Mouse (Mus musculus) embryonic facial prominence, embryonic 15.5 days (tissue): ENCODE results near the gene Elovl3. TPM values are rescaled to one million over a fixed set of nuclear protein-coding genes. Genes with fewer than 3 reads are reported as not detected.
A peak's percentile ranks its signal among the peaks of the same experiment; 100 is the strongest.
"Not testable (repeated sequence)": the region's sequence is repeated elsewhere in the genome, so short reads cannot be mapped to it uniquely, and the experiment has no call there.

Experiments used
- ATAC-seq: fragments of 200-750 bp; cut with Nextera tagmentation; 2 replicates; pipeline ENCODE4 v1.8.0; 2017; ENCODE audit warnings: low read depth, moderate TSS enrichment; ENCODE audit not compliant: insufficient number of reproducible peaks, low FRiP score, low TSS enrichment
- H3K27ac ChIP-seq: fragments of 300-500 bp; sonication (generic); replicated peaks from 2 replicates; pipeline ENCODE4 v1.5.1; 2015; ENCODE audit warnings: mild to moderate bottlenecking, inconsistent platforms
- H3K27me3 ChIP-seq: fragments of 300-500 bp; sonication (generic); 2 replicates; pipeline ENCODE4 v1.6.1; 2015; ENCODE audit warnings: inconsistent platforms
- H3K36me3 ChIP-seq: fragments of 300-500 bp; sonication (generic); 2 replicates; pipeline ENCODE4 v1.6.1; 2015; ENCODE audit warnings: mild to moderate bottlenecking, inconsistent platforms
- H3K4me1 ChIP-seq: fragments of 300-500 bp; sonication (generic); 2 replicates; pipeline ENCODE4 v1.6.1; 2015; ENCODE audit warnings: inconsistent platforms
- H3K4me2 ChIP-seq: fragments of 300-500 bp; sonication (generic); replicated peaks from 2 replicates; pipeline ENCODE4 v1.6.1; 2015; ENCODE audit warnings: mild to moderate bottlenecking, inconsistent platforms
- H3K4me3 ChIP-seq: fragments of 300-500 bp; sonication (generic); replicated peaks from 2 replicates; pipeline ENCODE4 v1.5.1; 2015; ENCODE audit warnings: mild to moderate bottlenecking, inconsistent platforms
- H3K9ac ChIP-seq: fragments of 300-500 bp; sonication (generic); 2 replicates; pipeline ENCODE4 v1.6.1; 2015; ENCODE audit warnings: inconsistent platforms
- H3K9me3 ChIP-seq: fragments of 300-500 bp; sonication (generic); replicated peaks from 2 replicates; pipeline ENCODE4 v1.6.1; 2016; ENCODE audit warnings: inconsistent platforms
- WGBS: fragments of 180-500 bp; shearing (Covaris S2); methylation state at CpG from one replicate; pipeline ENCODE4 v1.1.7; 2015; 5-methylcytosine and 5-hydroxymethylcytosine counted together
- polyA plus RNA-seq: library from polyadenylated mRNA; unstranded; fragments of >200 nt; fragmentation: Nextera tagmentation; extraction: Ambion mirVana; gene quantifications from 2 replicates; pipeline ENCODE4 v1.2.1, GENCODE M21; 2015

Gene Elovl3
- polyA plus RNA-seq, 1 experiment from 2014 or later = 1.6 TPM

DNA sequence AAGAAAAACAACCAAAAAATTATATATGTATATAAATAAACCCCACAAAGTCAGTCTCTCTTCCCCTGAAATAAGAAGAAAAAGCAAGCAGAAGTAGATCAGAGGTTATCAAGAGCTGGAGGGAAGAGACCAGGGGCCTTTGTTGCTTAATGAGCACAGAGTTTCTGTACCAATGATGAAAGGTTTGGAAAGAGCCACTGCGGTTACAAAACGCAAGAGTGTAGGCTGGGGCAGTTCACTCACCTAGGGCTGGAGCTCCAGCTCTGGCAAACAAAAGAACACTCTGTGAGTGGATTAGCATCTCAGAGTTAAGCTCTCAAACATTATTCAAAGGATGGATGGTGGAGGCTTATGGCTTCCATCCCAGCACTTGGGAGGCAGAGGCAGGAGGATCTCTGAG, 21.5 kb upstream of the Elovl3 start:
- H3K4me3 ChIP-seq = no peak overlapping the region
- no peak overlapping the region for H3K4me2 ChIP-seq
- no peak for ATAC-seq
- H3K27me3 ChIP-seq = no peaks in the 10 kb centered on the region
- H3K36me3 ChIP-seq = no peaks in the 10 kb centered on the region
- H3K27ac ChIP-seq = no peak overlapping the region
- 94% methylated on average over 2 of the region's 2 CpGs for WGBS
- H3K9ac ChIP-seq = no peak overlapping the region
- no peaks in the 10 kb centered on the region for H3K9me3 ChIP-seq
- H3K4me1 ChIP-seq = no peaks in the 10 kb centered on the region

DNA sequence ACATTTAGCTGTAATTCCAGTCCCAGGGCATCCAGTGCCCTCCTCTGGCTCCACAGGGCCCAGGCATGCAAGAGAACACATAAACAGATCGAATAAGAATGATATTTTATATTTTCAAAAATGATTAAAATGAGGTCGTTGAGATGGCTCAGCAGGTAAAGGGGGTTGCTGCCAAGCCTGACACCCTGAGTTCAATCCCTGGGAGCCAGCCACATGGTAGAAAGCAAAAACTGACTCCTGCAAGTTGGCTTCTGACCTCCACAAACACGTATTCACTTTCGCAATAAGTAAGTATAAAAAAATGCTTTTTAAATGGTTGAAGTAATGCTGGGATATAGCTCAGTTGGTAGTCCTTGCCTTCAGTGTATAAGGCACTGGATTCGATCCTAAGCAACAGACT, 20.9 kb upstream of the Elovl3 start:
- Histone ChIP-seq H3K36me3 (no peaks in the 10 kb centered on the region), H3K9ac (no peak overlapping the region), H3K27ac (no peak overlapping the region), H3K4me3 (no peak overlapping the region), H3K4me1 (no peaks in the 10 kb centered on the region), H3K9me3 (no peaks in the 10 kb centered on the region), H3K27me3 (no peaks in the 10 kb centered on the region), H3K4me2 (no peak overlapping the region)
- WGBS = 85% methylated on average over 5 of the region's 5 CpGs
- no peak for ATAC-seq

DNA sequence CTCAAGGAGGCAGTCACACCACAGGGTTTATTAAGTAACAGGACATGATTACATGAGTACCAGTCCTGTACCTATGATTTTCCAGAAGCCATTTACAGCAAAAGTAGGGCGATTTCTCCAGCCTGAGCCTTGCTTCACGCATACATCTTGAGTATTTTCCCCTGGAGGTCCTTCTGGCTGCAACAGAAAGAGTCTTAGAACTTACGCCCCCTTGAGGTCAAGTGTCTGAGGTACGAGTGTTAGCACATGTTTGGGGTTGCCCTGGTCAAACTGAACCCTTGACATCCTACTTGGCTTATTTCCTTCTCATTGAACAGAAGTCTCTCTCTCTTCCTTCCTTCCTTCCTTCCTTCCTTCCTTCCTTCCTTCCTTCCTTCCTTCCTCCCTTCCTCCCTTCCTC, 17.1 kb upstream of the Elovl3 start:
- 48% methylated on average over 4 of the region's 4 CpGs for WGBS

DNA sequence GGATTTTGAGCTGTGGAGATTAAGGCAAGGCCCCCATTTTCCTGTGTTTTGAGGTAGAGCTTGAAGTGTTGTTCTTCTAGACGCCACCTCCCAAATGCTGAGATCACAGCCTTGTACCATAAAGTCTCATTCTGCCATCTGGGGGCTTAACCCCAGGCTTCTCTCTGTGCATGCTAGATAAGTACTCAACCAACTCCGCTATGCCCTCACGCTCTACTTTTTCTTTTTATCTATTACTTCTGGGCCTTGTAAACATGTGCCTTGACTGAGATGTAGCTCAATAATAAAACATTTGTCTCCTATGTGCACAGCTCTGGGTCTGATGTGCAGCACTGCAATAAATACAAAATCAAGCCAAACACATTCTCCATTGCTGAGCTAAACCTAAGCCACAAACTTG, 12.2 kb upstream of the Elovl3 start:
- H3K36me3 ChIP-seq = no peaks in the 10 kb centered on the region
- H3K9me3 ChIP-seq = no peaks in the 10 kb centered on the region
- no peak overlapping the region for H3K4me2 ChIP-seq
- H3K4me1 ChIP-seq = no peaks in the 10 kb centered on the region
- no peak overlapping the region for H3K27ac ChIP-seq
- ATAC-seq = no peak
- H3K4me3 ChIP-seq = no peak overlapping the region
- H3K27me3 ChIP-seq = no peaks in the 10 kb centered on the region; the same call in 1 of the 2 replicates
- H3K9ac ChIP-seq = no peak overlapping the region
- WGBS = 90% methylated on average over 3 of the region's 3 CpGs

More for the DNA sequence above, 17.1 kb upstream of the Elovl3 start:
- no peak for ATAC-seq
- Histone ChIP-seq H3K4me1 (no peaks in the 10 kb centered on the region), H3K9me3 (no peaks in the 10 kb centered on the region), H3K4me3 (no peak overlapping the region), H3K27me3 (no peaks in the 10 kb centered on the region), H3K36me3 (no peaks in the 10 kb centered on the region), H3K4me2 (no peak overlapping the region), H3K9ac (no peak overlapping the region), H3K27ac (no peak overlapping the region)

DNA sequence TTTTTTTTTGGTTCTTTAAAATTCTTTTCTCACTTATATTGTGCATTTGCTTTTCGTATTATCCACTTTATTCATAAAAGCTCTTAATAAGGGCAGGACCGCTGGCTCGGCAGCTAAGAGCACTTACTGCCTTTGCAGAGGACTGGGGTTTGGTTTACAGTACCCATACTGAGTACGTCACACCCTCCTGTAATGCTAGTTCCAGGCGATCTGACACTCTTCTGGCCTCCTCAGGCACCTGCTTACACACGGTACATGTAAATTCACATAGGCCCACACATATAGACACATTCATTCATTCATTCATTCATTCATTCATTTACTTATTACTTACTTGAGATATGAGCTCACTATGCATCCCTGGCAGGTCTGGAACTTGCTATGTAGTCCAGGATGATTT, 10.8 kb upstream of the Elovl3 start:
- WGBS = 73% methylated on average over 6 of the region's 6 CpGs

DNA sequence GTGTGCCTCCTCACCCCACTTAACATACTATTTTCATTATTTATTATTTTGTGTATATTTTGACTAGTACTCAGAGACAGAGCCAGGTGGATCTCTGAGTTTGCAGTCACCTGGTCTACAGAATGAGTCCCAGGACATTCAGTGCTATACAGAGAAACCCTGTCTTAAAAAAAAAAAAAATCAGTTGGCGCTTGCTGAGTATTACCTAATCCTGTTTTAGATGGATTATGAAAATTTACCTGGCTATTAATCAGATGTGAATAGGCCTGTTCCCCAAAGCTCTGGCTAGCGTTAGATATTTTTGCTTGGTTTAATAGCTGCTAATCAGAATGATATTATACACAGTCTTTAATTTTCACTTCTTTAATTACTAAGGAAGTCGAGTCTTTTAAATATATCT, 7.8 kb upstream of the Elovl3 start:
- WGBS = 77% methylated on average over 3 of the region's 3 CpGs
- H3K4me1 ChIP-seq = no peaks in the 10 kb centered on the region
- H3K4me3 ChIP-seq = no peak overlapping the region
- ATAC-seq = no peak
- no peaks in the 10 kb centered on the region; the same call in none of the 2 replicates for H3K27me3 ChIP-seq
- H3K36me3 ChIP-seq = no peaks in the 10 kb centered on the region
- no peak overlapping the region for H3K4me2 ChIP-seq
- no peaks in the 10 kb centered on the region for H3K9me3 ChIP-seq
- no peak overlapping the region for H3K27ac ChIP-seq
- H3K9ac ChIP-seq = no peak overlapping the region

More for the DNA sequence above, 10.8 kb upstream of the Elovl3 start:
- Histone ChIP-seq H3K36me3 (no peaks in the 10 kb centered on the region), H3K4me1 (no peaks in the 10 kb centered on the region), H3K27ac (no peak overlapping the region), H3K4me3 (no peak overlapping the region), H3K4me2 (no peak overlapping the region), H3K9me3 (no peaks in the 10 kb centered on the region), H3K9ac (no peak overlapping the region), H3K27me3 (no peaks in the 10 kb centered on the region; the same call in 1 of the 2 replicates)
- no peak for ATAC-seq

DNA sequence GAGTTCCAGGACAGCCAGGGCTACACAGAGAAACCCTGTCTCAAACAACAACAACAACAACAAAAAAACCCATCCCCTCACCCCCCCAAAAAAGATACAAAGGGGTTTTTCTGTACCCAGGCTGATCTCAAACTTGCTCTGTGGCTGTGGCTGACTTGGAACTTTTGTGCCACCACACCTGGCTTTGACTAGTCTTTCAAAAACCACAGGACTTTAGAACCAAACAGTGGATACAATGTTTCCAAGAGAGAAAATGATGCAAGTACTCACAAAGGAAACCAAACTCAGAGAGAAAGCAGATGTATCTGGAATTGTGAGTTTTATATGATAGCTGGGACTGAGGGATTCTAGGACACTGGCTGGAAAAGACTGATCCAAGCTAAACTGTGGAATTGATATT, 7.0 kb upstream of the Elovl3 start:
- no peaks in the 10 kb centered on the region for H3K4me1 ChIP-seq
- H3K36me3 ChIP-seq = no peaks in the 10 kb centered on the region
- no peak overlapping the region for H3K27ac ChIP-seq
- no peak overlapping the region for H3K4me2 ChIP-seq
- H3K9me3 ChIP-seq = no peaks in the 10 kb centered on the region
- no peaks in the 10 kb centered on the region; the same call in none of the 2 replicates for H3K27me3 ChIP-seq
- H3K4me3 ChIP-seq = no peak overlapping the region
- H3K9ac ChIP-seq = no peak overlapping the region
- no peak for ATAC-seq

DNA sequence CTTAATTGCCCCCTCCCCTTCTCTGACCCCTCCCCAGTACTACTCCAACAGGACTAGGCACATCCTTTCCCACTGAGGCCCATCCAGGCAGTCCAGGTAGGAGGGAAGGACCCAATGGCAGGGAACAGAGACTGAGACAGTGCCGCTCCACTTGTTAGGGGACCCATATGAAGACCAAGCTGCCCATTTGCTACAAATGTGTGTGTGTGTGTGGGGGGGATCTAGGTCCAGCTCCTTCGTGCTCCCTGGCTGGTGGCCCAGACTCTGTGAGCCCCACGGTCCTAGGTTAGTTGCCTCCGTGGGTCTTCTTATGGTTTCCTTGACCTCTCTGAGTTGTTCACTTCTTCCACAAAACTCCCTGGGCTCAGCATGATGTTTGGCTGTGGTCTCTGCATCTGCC, 5.4 kb upstream of the Elovl3 start:
- no peak overlapping the region for H3K4me2 ChIP-seq
- ATAC-seq = no peak

DNA sequence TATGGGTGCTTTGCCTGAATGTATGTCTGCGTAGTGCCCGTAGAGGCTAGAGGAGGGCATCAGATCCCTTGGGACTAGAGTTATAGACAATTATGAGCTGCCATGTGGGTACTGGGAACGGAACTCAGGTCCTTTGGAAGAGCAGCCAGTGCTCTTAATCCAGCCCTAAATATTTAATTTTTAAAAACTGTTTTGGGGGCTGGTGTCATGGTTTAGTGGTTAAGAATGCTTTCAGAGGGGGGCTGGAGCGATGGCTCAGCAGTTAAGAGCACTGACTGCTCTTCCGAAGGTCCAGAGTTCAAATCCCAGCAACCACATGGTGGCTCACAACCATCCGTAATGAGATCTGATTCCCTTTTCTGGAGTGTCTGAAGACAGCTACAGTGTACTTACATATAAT, 2.0 kb upstream of the Elovl3 start:
- not testable (repeated sequence) for H3K4me2 ChIP-seq, H3K4me1 ChIP-seq, H3K4me3 ChIP-seq, ATAC-seq, H3K27ac ChIP-seq, H3K9ac ChIP-seq, H3K9me3 ChIP-seq, H3K36me3 ChIP-seq
- WGBS = 69% methylated on average over 6 of the region's 6 CpGs
- peaks cover 42% of the 10 kb centered on the region for H3K27me3 ChIP-seq

More for the DNA sequence above, 5.4 kb upstream of the Elovl3 start:
- 87% methylated on average over 4 of the region's 4 CpGs for WGBS
- H3K9me3 ChIP-seq = no peaks in the 10 kb centered on the region
- H3K27ac ChIP-seq = no peak overlapping the region
- no peak overlapping the region for H3K4me3 ChIP-seq
- no peak overlapping the region for H3K9ac ChIP-seq
- no peaks in the 10 kb centered on the region for H3K4me1 ChIP-seq
- no peaks in the 10 kb centered on the region for H3K36me3 ChIP-seq
- H3K27me3 ChIP-seq = peaks cover 11% of the 10 kb centered on the region

DNA sequence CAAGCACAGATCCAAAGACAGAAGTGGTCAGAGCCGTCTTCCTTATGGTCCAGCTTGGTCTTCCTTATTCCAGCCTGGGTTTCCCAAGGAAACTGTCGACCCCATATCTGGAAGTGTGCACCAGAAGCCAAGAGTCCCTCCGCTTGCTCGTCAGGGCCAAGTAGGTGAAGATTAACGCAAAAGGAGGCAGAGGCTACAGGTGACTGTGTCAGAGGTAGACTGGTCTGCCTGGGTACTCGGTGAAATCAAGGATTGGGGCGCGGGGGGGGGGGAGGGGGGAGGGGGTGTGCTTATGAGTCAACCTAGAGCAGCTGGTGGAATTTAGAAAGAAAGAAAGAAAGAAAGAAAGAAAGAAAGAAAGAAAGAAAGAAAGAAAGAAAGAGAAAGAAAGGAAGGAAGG, 414 bp upstream of the Elovl3 start:
- Histone ChIP-seq H3K4me2 (peak overlapping the region; percentile 48), H3K4me1 (peaks cover 18% of the 10 kb centered on the region), H3K36me3 (no peaks in the 10 kb centered on the region), H3K9me3 (no peaks in the 10 kb centered on the region), H3K27me3 (peaks cover 57% of the 10 kb centered on the region), H3K27ac (no peak overlapping the region), H3K4me3 (peak overlapping the region; percentile 33), H3K9ac (no peak overlapping the region)
- ATAC-seq = no peak
- 15% methylated on average over 6 of the region's 8 CpGs for WGBS

DNA sequence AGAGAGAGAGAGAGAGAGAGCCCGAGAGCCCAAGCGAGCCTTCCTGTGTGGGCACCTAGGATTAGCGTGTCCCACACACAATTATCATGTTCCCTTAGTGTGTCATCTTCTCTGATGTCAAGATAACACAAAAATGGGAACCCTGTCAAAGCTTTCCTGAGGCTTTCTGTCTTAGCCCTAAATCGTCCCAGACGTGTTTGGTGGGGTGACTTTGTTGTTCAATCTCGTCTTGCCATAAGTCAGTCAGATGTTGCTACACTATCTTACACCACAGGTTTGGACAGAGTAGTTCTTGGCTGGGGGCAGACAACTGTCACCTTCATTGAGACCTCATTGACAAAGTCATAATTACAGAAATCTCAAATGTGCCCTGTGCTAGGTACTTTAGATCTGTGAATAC, 880 bp downstream of the Elovl3 start:
- H3K9ac ChIP-seq = no peak overlapping the region
- H3K27me3 ChIP-seq = peaks cover 69% of the 10 kb centered on the region
- WGBS = 22% methylated on average over 6 of the region's 6 CpGs
- H3K4me3 ChIP-seq = no peak overlapping the region
- no peak overlapping the region for H3K27ac ChIP-seq
- no peak for ATAC-seq
- H3K9me3 ChIP-seq = no peaks in the 10 kb centered on the region
- H3K36me3 ChIP-seq = no peaks in the 10 kb centered on the region
- H3K4me1 ChIP-seq = peaks cover 28% of the 10 kb centered on the region
- H3K4me2 ChIP-seq = no peak overlapping the region

DNA sequence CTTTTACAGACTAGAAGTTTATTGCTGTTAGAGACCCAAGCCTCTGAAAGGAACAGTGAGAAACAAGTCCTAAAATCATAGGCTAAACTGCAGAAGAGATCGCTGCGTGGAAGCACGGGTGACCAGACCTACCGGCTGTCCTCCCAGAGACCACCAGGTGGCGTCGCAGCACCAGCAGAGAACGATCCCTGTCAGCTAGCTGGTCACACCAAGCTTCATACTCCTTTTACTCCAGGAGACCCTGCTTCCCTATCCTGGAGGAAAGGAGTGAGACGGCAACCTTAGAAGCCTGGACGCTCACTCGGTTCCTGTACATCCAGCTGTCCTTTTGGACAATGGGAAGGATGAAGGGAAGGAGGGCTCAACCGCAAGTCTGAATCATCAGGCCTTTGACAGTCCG, 3.6 kb downstream of the Elovl3 start:
- Histone ChIP-seq H3K27me3 (peaks cover 92% of the 10 kb centered on the region), H3K4me2 (peak overlapping the region; percentile 100), H3K4me3 (peak overlapping the region; percentile 56), H3K4me1 (peaks cover 28% of the 10 kb centered on the region), H3K9me3 (no peaks in the 10 kb centered on the region), H3K27ac (no peak overlapping the region), H3K36me3 (no peaks in the 10 kb centered on the region), H3K9ac (no peak overlapping the region)
- WGBS = 2% methylated on average over 12 of the region's 12 CpGs
- 0 out of 2 replicates have a peak, but pooled peaks have one; percentile 20 for ATAC-seq
